21 mouse cellular contexts compared by ENCODE assay signal in the genomic region with DNA sequence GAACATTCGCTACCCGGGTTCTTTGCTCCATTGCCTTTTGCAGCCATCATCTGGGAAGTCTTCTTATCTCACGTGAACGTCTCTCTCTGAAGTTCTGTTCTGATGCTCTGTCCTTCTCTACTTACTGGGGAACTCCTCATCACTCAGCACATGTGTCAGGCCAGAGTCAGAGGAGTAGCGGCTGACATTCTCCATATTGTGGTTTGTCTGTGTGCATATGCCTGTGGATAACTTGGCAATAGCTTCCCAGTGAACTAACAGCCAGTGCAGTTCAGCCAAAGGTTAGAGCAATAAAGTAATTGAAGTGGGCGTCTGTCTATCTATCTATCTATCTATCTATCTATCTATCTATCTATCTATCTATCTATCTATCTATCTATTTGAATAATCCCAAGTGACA.
DNase-seq lines count a peak whose midpoint lies in the region; ATAC-seq lines count a peak whose summit lies in the region.
"Had no signal": no experiment of that assay in that cellular context is flagged by ENCODE, and none has a peak within 500 bp of the region (broad histone marks: within the 10 kb centered on the region; RNA-seq: fewer than 3 reads in every experiment).

No protein-coding gene starts in this region.

- peaks cover 30% of the 10 kb centered on the region for H3K4me1 ChIP-seq in heart, embryonic 12.5 days (replicated peaks)
- H3K4me1 ChIP-seq in limb, embryonic 15.5 days = peaks cover 27% of the 10 kb centered on the region
- peaks cover 49% of the 10 kb centered on the region for H3K4me1 ChIP-seq in limb, embryonic 10.5 days
- H3K4me1 ChIP-seq in intestine, embryonic 16.5 days (ENCODE audit: control insufficient read depth, insufficient read depth, low read length) = peaks cover 21% of the 10 kb centered on the region
- no peaks in the 10 kb centered on the region for H3K4me1 ChIP-seq in midbrain, embryonic 14.5 days (ENCODE audit: control insufficient read depth, insufficient read depth, low read length)
- H3K4me1 ChIP-seq: hindbrain, embryonic 12.5 days had no signal

- no peak for ATAC-seq in heart, embryonic 12.5 days (ENCODE audit: insufficient number of reproducible peaks, low FRiP score)
- ATAC-seq in limb, embryonic 15.5 days (ENCODE audit: insufficient number of reproducible peaks, low FRiP score, low TSS enrichment, low read depth) = no peak
- ATAC-seq in intestine, embryonic 16.5 days = no peak
- no peak for ATAC-seq in midbrain, embryonic 14.5 days (ENCODE audit: low FRiP score, low TSS enrichment)
- no peak for ATAC-seq in inflammation-experienced regulatory T-cells, adult 6 months
- ATAC-seq: forebrain, embryonic 16.5 days had no signal

- H3K4me2 ChIP-seq in heart, embryonic 12.5 days = no peak overlapping the region
- H3K4me2 ChIP-seq in limb, embryonic 15.5 days = no peak overlapping the region
- H3K4me2 ChIP-seq in intestine, embryonic 16.5 days (ENCODE audit: low read depth, low read length) = no peak overlapping the region
- no peak overlapping the region for H3K4me2 ChIP-seq in midbrain, embryonic 14.5 days (ENCODE audit: low read length)
- H3K4me2 ChIP-seq: embryonic facial prominence, embryonic 12.5 days; hindbrain, embryonic 12.5 days; liver, embryonic 11.5 days had no signal

- no peak for DNase-seq in heart, postnatal 36 days
- no peak for DNase-seq in limb, embryonic 10.5 days (ENCODE audit: low spot score)
- DNase-seq in 3T3-L1 (ENCODE audit: low read depth, low spot score) = peak; percentile 71
- DNase-seq in midbrain, embryonic 14.5 days = no peak
- DNase-seq: B cell, adult 2 months; cerebellum, adult 9-11 months; kidney, postnatal 25 days; left cerebral cortex, postnatal 4 days; retina, postnatal 1 day; thymus, postnatal 25 days had no signal

- WGBS in heart, embryonic 12.5 days = 37% methylated on average over 6 of the region's 6 CpGs
- 58% methylated on average over 6 of the region's 6 CpGs for WGBS in limb, embryonic 15.5 days
- WGBS in limb, embryonic 10.5 days = 63% methylated on average over 6 of the region's 6 CpGs
- WGBS in intestine, embryonic 16.5 days = 53% methylated on average over 6 of the region's 6 CpGs
- WGBS in midbrain, embryonic 14.5 days = 94% methylated on average over 6 of the region's 6 CpGs

- no peak overlapping the region for H3K4me3 ChIP-seq in heart, embryonic 12.5 days
- no peak overlapping the region for H3K4me3 ChIP-seq in limb, embryonic 15.5 days
- no peak overlapping the region for H3K4me3 ChIP-seq in limb, embryonic 10.5 days
- H3K4me3 ChIP-seq in intestine, embryonic 16.5 days (ENCODE audit: low read length) = no peak overlapping the region
- H3K4me3 ChIP-seq in midbrain, embryonic 14.5 days (replicated peaks; ENCODE audit: low read depth, low read length) = no peak overlapping the region
- H3K4me3 ChIP-seq: embryonic facial prominence, embryonic 12.5 days; hindbrain, embryonic 12.5 days; left cerebral cortex, adult 2 months; midbrain, embryonic 10.5 days had no signal

- no peak overlapping the region for H3K9ac ChIP-seq in heart, embryonic 12.5 days
- no peak overlapping the region for H3K9ac ChIP-seq in limb, embryonic 15.5 days
- H3K9ac ChIP-seq in intestine, embryonic 16.5 days (ENCODE audit: low read depth, low read length) = no peak overlapping the region
- no peak overlapping the region for H3K9ac ChIP-seq in midbrain, embryonic 14.5 days (replicated peaks; ENCODE audit: low read length)
- H3K9ac ChIP-seq: embryonic facial prominence, embryonic 12.5 days; hindbrain, embryonic 12.5 days had no signal

- no peaks in the 10 kb centered on the region for H3K27me3 ChIP-seq in heart, embryonic 12.5 days (replicated peaks)
- no peaks in the 10 kb centered on the region for H3K27me3 ChIP-seq in limb, embryonic 15.5 days
- H3K27me3 ChIP-seq in limb, embryonic 10.5 days (ENCODE audit: low read depth, poor library complexity, severe bottlenecking) = no peaks in the 10 kb centered on the region
- no peaks in the 10 kb centered on the region for H3K27me3 ChIP-seq in intestine, embryonic 16.5 days (replicated peaks; ENCODE audit: control insufficient read depth, insufficient read depth, low read length)
- H3K27me3 ChIP-seq in midbrain, embryonic 14.5 days (ENCODE audit: control insufficient read depth, insufficient read depth, low read length) = no peaks in the 10 kb centered on the region
- H3K27me3 ChIP-seq: embryonic facial prominence, embryonic 12.5 days; hindbrain, embryonic 12.5 days had no signal

- peak overlapping the region; percentile 43; the same call in 1 of the 2 replicates for H3K27ac ChIP-seq in heart, embryonic 12.5 days (ENCODE audit: poor library complexity, severe bottlenecking)
- H3K27ac ChIP-seq in limb, embryonic 15.5 days = 0 out of 2 replicates have a peak overlapping the region, but pooled peaks have one; percentile 13
- no peak overlapping the region for H3K27ac ChIP-seq in limb, embryonic 10.5 days
- peak overlapping the region; percentile 50 for H3K27ac ChIP-seq in intestine, embryonic 16.5 days (ENCODE audit: low read length)
- no peak overlapping the region for H3K27ac ChIP-seq in midbrain, embryonic 14.5 days (replicated peaks; ENCODE audit: low read depth, low read length)
- H3K27ac ChIP-seq: embryonic facial prominence, embryonic 12.5 days; hindbrain, embryonic 12.5 days; left cerebral cortex, adult 2 months; macrophage; midbrain, embryonic 10.5 days had no signal

- H3K36me3 ChIP-seq in heart, embryonic 12.5 days = no peaks in the 10 kb centered on the region
- no peaks in the 10 kb centered on the region for H3K36me3 ChIP-seq in limb, embryonic 15.5 days
- H3K36me3 ChIP-seq in limb, embryonic 10.5 days = no peaks in the 10 kb centered on the region
- no peaks in the 10 kb centered on the region for H3K36me3 ChIP-seq in intestine, embryonic 16.5 days (ENCODE audit: control insufficient read depth, insufficient read depth, low read length)
- no peaks in the 10 kb centered on the region for H3K36me3 ChIP-seq in midbrain, embryonic 14.5 days (ENCODE audit: control insufficient read depth, insufficient read depth, low read length)
- H3K36me3 ChIP-seq: embryonic facial prominence, embryonic 12.5 days; hindbrain, embryonic 12.5 days; midbrain, embryonic 10.5 days had no signal

- H3K9me3 ChIP-seq in heart, embryonic 12.5 days (replicated peaks) = no peaks in the 10 kb centered on the region
- H3K9me3 ChIP-seq in limb, embryonic 15.5 days = no peaks in the 10 kb centered on the region
- no peaks in the 10 kb centered on the region for H3K9me3 ChIP-seq in limb, embryonic 10.5 days (replicated peaks)
- H3K9me3 ChIP-seq in intestine, embryonic 16.5 days (ENCODE audit: control insufficient read depth, low read length) = no peaks in the 10 kb centered on the region
- H3K9me3 ChIP-seq in midbrain, embryonic 14.5 days (ENCODE audit: control insufficient read depth, low read length) = no peaks in the 10 kb centered on the region
- H3K9me3 ChIP-seq: embryonic facial prominence, embryonic 12.5 days; hindbrain, embryonic 12.5 days; midbrain, embryonic 10.5 days had no signal

- intact Hi-C loops in heart, postnatal 36 days (cut with DNase I) = no loop called here

Comparison
In these comparisons a context has a peak if more than half of its experiments do, and no peak if none do; other contexts are left out.
1. H3K27ac ChIP-seq: peak in heart, embryonic 12.5 days (single experiment), limb, embryonic 15.5 days (single experiment) and intestine, embryonic 16.5 days (single experiment); none in limb, embryonic 10.5 days (single experiment) and midbrain, embryonic 14.5 days (single experiment).